Mouse (Mus musculus) heart, postnatal 0 days (tissue): ENCODE measurements around the gene Ube2e1. TPM values are rescaled to one million over a fixed set of nuclear protein-coding genes. Genes with fewer than 3 reads are reported as not detected.

ENCODE experiments used
- ATAC-seq: fragments of 200-750 bp; cut with Nextera tagmentation; 2 replicates; pipeline ENCODE4 v1.8.0; 2017; ENCODE audit warnings: low read depth, moderate number of reproducible peaks, moderate library complexity; ENCODE audit not compliant: insufficient read depth
- DNase-seq: peaks from one replicate; pipeline ENCODE4 v3.0.0-alpha.2; 2016; ENCODE audit warnings: low spot score
- H3K27ac ChIP-seq: fragments of 300-500 bp; sonication (generic); 2 replicates; pipeline ENCODE4 v1.5.1; 2014; ENCODE audit warnings: low read depth, mild to moderate bottlenecking
- H3K27me3 ChIP-seq: fragments of 300-500 bp; sonication (generic); 2 replicates; pipeline ENCODE4 v1.6.1; 2014; ENCODE audit warnings: low read length, mixed read lengths; ENCODE audit not compliant: control insufficient read depth, insufficient read depth
- H3K36me3 ChIP-seq: fragments of 300-500 bp; sonication (generic); replicated peaks from 2 replicates; pipeline ENCODE4 v1.6.1; 2014; ENCODE audit warnings: low read length, mixed read lengths; ENCODE audit not compliant: control insufficient read depth, insufficient read depth
- H3K4me1 ChIP-seq: fragments of 300-500 bp; sonication (generic); 2 replicates; pipeline ENCODE4 v1.6.1; 2014; ENCODE audit warnings: antibody characterized with exemption; ENCODE audit not compliant: control insufficient read depth, insufficient read depth
- H3K4me2 ChIP-seq: fragments of 300-500 bp; sonication (generic); 2 replicates; pipeline ENCODE4 v1.6.1; 2014; ENCODE audit warnings: low read depth, mild to moderate bottlenecking, low read length, moderate library complexity
- H3K4me3 ChIP-seq: fragments of 300-500 bp; sonication (generic); 2 replicates; pipeline ENCODE4 v1.5.1; 2014; ENCODE audit warnings: low read depth, low read length
- H3K9ac ChIP-seq: fragments of 300-500 bp; sonication (generic); replicated peaks from 2 replicates; pipeline ENCODE4 v1.6.1; 2014; ENCODE audit warnings: low read depth, low read length, mixed read lengths
- H3K9me3 ChIP-seq: fragments of 300-500 bp; sonication (generic); replicated peaks from 2 replicates; pipeline ENCODE4 v1.6.1; 2016; ENCODE audit warnings: low read length; ENCODE audit not compliant: control insufficient read depth
- CTCF ChIP-seq: IDR thresholded peaks from 2 replicates; pipeline ENCODE4 v1.5.1; 2016; ENCODE audit warnings: antibody characterized with exemption, control low read depth, low read depth
- EP300 ChIP-seq: IDR thresholded peaks from 2 replicates; pipeline ENCODE4 v1.6.1; 2016; ENCODE audit warnings: antibody characterized with exemption, low read depth
- WGBS: fragments of 180-500 bp; shearing (Covaris S2); extraction: QIAGEN DNeasy Blood & Tissue Kit; methylation state at CpG from one replicate; pipeline ENCODE4 v1.1.7; 2014; 5-methylcytosine and 5-hydroxymethylcytosine counted together
- polyA plus RNA-seq: library from polyadenylated mRNA; unstranded; fragments of >200 nt; fragmentation: Nextera tagmentation; extraction: Ambion mirVana; gene quantifications from 2 replicates; pipeline ENCODE4 v1.2.1, GENCODE M21; 2015
- total RNA-seq: library from RNA; depleted of rRNA; stranded (reverse); fragments of >200 nt; gene quantifications from 2 replicates; pipeline ENCODE4 v1.2.3, GENCODE M21; 2014; ENCODE audit warnings: low replicate concordance

Ube2e1 gene
- total and polyA plus RNA-seq, 2 experiments from 2014 or later = 12.9 to 47.3 TPM

GRCm38 (mm10) chr14:18286441-18286840 lies 45.2 kb downstream of the Ube2e1 start:
- ATAC-seq (no peak), DNase-seq (no peak)
- H3K4me3 ChIP-seq = no peak overlapping the region
- no peak overlapping the region for H3K9ac ChIP-seq
- peaks cover 7% of the 10 kb centered on the region for H3K36me3 ChIP-seq
- H3K27ac ChIP-seq = no peak overlapping the region
- no peaks in the 10 kb centered on the region for H3K27me3 ChIP-seq
- H3K4me2 ChIP-seq = no peak overlapping the region
- peaks cover 15% of the 10 kb centered on the region for H3K4me1 ChIP-seq
- TF ChIP-seq CTCF (no peak), EP300 (no peak)
- WGBS = 82% methylated on average over 2 of the region's 2 CpGs
- H3K9me3 ChIP-seq = no peaks in the 10 kb centered on the region

GRCm38 (mm10) chr14:18285476-18285875 lies 46.2 kb downstream of the Ube2e1 start:
- DNase-seq = no peak
- 92% methylated on average over 3 of the region's 3 CpGs for WGBS
- ATAC-seq = no peak
- H3K36me3 ChIP-seq = peaks cover 7% of the 10 kb centered on the region
- H3K4me1 ChIP-seq = peaks cover 15% of the 10 kb centered on the region
- H3K9ac ChIP-seq = no peak overlapping the region
- H3K9me3 ChIP-seq = no peaks in the 10 kb centered on the region
- H3K27me3 ChIP-seq = no peaks in the 10 kb centered on the region
- TF ChIP-seq CTCF = no peak
- no peak for TF ChIP-seq EP300
- no peak overlapping the region for H3K4me2 ChIP-seq
- no peak overlapping the region for H3K27ac ChIP-seq
- H3K4me3 ChIP-seq = no peak overlapping the region

DNA sequence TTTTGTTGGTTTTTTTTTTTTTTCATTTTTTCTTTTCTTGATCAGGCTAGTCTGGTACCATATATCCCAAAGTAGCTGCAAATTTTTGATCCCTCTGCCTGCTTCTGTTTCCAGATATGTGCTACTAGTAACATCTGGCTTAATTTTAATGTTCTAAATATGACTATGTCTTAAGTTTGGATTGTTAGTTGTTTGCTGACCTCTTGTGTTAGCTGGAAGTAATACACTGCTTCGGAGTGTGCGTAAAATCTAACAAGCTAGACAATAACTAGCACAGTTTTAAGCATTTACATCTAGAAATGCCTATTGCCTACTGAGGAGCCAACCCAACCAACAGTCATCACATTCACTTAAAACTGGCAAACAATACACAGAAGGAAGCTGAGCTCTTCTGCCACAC lies 47.1 kb downstream of the Ube2e1 start:
- Histone ChIP-seq H3K9ac (no peak overlapping the region), H3K27ac (no peak overlapping the region), H3K9me3 (no peaks in the 10 kb centered on the region), H3K4me3 (no peak overlapping the region), H3K4me2 (no peak overlapping the region), H3K27me3 (no peaks in the 10 kb centered on the region), H3K36me3 (peaks cover 13% of the 10 kb centered on the region), H3K4me1 (peaks cover 15% of the 10 kb centered on the region)
- TF ChIP-seq EP300 = no peak
- peak; percentile 61 for TF ChIP-seq CTCF
- ATAC-seq (no peak), DNase-seq (no peak)
- WGBS = 79% methylated on average over 2 of the region's 2 CpGs

DNA sequence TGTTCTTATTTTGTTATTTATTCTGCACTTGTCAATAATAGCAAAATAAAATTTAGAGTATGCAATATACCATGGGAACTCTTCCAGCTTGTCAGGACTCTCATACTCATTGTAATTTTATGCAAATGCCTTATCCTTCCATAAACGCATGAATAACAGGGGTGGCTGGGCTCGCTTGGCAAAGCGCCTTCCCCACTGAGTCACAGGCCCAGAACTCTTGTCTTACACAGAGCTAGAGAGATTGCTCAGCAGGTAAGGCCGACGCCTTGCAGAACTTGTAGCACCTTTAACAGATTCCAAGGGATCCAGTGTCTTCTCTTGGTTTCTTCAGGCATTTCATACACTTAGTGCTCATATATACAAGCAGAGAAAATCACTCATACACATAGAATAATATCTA lies 51.3 kb downstream of the Ube2e1 start:
- H3K4me1 ChIP-seq = no peaks in the 10 kb centered on the region
- no peak overlapping the region for H3K4me2 ChIP-seq
- WGBS = 85% methylated on average over 5 of the region's 5 CpGs
- H3K27ac ChIP-seq = no peak overlapping the region
- ATAC-seq (no peak), DNase-seq (no peak)
- no peak overlapping the region for H3K4me3 ChIP-seq
- no peaks in the 10 kb centered on the region for H3K9me3 ChIP-seq
- no peak overlapping the region for H3K9ac ChIP-seq
- TF ChIP-seq EP300 (no peak), CTCF (no peak)
- H3K27me3 ChIP-seq = no peaks in the 10 kb centered on the region
- H3K36me3 ChIP-seq = peaks cover 37% of the 10 kb centered on the region

DNA sequence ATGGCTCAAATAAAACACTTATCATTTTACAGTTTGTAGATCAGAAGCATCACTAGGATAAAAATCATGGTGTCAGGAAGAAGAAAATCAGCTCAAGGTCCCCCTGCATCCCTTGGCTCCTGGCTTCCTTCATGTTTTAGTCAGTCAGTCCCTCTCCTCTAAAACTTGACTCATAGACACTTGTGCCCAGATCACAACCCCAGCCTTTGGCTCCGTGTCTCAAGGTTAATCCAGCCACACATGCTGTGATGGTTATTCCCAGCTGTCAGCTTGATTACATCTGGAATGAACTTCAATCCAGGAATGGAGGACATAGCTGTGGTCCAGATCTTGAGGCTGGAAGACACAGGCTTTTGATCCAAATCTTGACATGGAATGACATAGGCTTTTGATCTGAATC lies 57.1 kb downstream of the Ube2e1 start:
- no peak for TF ChIP-seq CTCF
- no peak for TF ChIP-seq EP300
- Histone ChIP-seq H3K4me3 (no peak overlapping the region), H3K27me3 (no peaks in the 10 kb centered on the region), H3K36me3 (peaks cover 24% of the 10 kb centered on the region), H3K4me2 (no peak overlapping the region), H3K9me3 (no peaks in the 10 kb centered on the region), H3K4me1 (peaks cover 7% of the 10 kb centered on the region; the same call in 1 of the 2 replicates), H3K27ac (no peak overlapping the region), H3K9ac (no peak overlapping the region)
- WGBS = 84% methylated on average over 1 of the region's 1 CpGs
- no peak for ATAC-seq
- no peak for DNase-seq

- H3K9ac ChIP-seq = peak overlapping the region; percentile 72; the same call in 1 of the 2 replicates
- H3K9me3 ChIP-seq = no peaks in the 10 kb centered on the region
- H3K36me3 ChIP-seq = peaks cover 15% of the 10 kb centered on the region
- no peak for DNase-seq
- H3K4me3 ChIP-seq = peak overlapping the region; percentile 76
- H3K27me3 ChIP-seq = no peaks in the 10 kb centered on the region
- TF ChIP-seq CTCF = no peak
- TF ChIP-seq EP300 = no peak
- H3K4me2 ChIP-seq = peak overlapping the region; percentile 81
- peaks cover 11% of the 10 kb centered on the region; the same call in 1 of the 2 replicates for H3K4me1 ChIP-seq
- no peak for ATAC-seq
- WGBS = 4% methylated on average over 7 of the region's 7 CpGs
- peak overlapping the region; percentile 86; the same call in 1 of the 2 replicates for H3K27ac ChIP-seq
Observed at GRCm38 (mm10) chr14:18271666-18272065, 60.0 kb downstream of the Ube2e1 start.
